Mouse (Mus musculus) stomach, postnatal 0 days (tissue): Measurements from ENCODE around the gene Skap1.

Experiments used
- CTCF ChIP-seq: IDR thresholded peaks from 2 replicates; pipeline ENCODE4 v1.5.1; 2016; ENCODE audit warnings: antibody characterized with exemption, low read depth, mild to moderate bottlenecking, moderate library complexity
- EP300 ChIP-seq: optimal IDR thresholded peaks from 2 replicates; pipeline ENCODE3; 2016; ENCODE audit warnings: antibody characterized with exemption

DNA sequence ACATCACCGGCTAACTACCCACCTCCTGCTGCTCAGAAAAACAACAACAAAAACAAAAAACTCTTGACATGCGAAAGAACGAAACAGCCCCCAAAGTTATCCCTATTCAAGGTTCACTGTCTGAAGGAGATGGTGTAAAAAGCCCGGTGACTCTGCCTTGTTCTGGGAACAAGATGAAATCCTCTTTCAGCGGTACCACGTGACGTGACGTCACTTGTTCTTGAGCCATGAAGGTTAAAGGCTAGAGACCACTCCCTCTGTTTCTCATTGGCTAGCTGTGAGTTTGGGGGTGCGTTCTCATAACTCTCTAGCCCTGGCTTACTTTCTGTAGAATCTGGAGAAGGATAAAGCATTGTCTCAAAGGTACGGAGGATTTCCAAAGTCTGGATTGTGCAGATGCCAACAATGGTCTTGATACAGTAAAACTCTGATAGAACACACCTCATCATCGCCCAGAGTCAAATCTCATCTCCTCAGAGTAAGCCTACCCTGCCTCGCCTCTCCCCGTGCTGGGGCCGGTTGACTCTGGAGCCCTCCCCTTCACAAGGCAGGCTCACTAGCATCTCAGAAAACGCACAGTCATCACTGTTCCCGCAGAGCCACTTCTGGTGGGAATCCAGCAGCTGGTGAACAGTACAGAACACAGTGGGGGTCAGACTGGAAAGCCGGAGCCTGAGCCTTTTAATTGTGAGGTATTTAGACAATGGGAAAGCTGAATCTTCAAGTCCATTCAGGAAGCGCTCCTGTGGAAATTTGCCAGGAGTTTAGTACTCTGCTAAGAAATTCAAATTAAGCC, 249.0 kb downstream of the Skap1 start:
- TF ChIP-seq CTCF (no peak), EP300 (no peak)
